Mouse (Mus musculus) CH12.LX (cell line): Measurements from ENCODE around the gene Plekhm1. TPM values are rescaled to one million over a fixed set of nuclear protein-coding genes. Genes with fewer than 3 reads are reported as not detected.

Experiments used
- DNase-seq: peaks from one replicate; pipeline ENCODE4 v3.0.0-alpha.2; 2013; ENCODE audit errors: extremely low read depth
- H3K27ac ChIP-seq: 2 replicates; pipeline ENCODE4 v1.5.1; 2012; ENCODE audit warnings: low read depth, mild to moderate bottlenecking, control low read depth, moderate library complexity; ENCODE audit not compliant: insufficient read depth
- H3K27me3 ChIP-seq: replicated peaks from 2 replicates; pipeline ENCODE3; 2012; ENCODE audit warnings: inconsistent platforms
- H3K36me3 ChIP-seq, 2 experiments: replicated peaks in 1 of 2; 2 replicates each; pipeline versions ENCODE3 to v1.6.1; 2012; ENCODE audit warnings: inconsistent platforms in 1 of 2, low read length in 1 of 2, mild to moderate bottlenecking in 1 of 2, mixed read lengths in 1 of 2, moderate library complexity in 1 of 2; ENCODE audit not compliant: control insufficient read depth in 1 of 2, insufficient read depth in 1 of 2
- H3K4me1 ChIP-seq, 2 experiments: 2 replicates each; pipeline ENCODE4 v1.6.1; 2012; ENCODE audit warnings: inconsistent platforms in 1 of 2, moderate library complexity in 1 of 2; ENCODE audit not compliant: insufficient read depth in 2 of 2, control insufficient read depth in 1 of 2
- H3K4me2 ChIP-seq: 2 replicates; pipeline ENCODE4 v1.6.1; 2012; ENCODE audit warnings: low read depth, mild to moderate bottlenecking, control low read depth; ENCODE audit not compliant: poor library complexity, insufficient read depth, severe bottlenecking
- H3K4me3 ChIP-seq, 3 experiments: fragments of 150-350 bp in 1 of 3; sonication (generic) in 1 of 3; replicated peaks in 1 of 3; 2 replicates each; pipeline versions ENCODE3 to v1.5.1; 2011 to 2012; ENCODE audit warnings: low read depth in 2 of 3, low read length in 2 of 3, mild to moderate bottlenecking in 2 of 3, moderate library complexity in 2 of 3, control low read depth in 1 of 3, improper control_type of control experiment in 1 of 3, inconsistent platforms in 1 of 3, mixed read lengths in 1 of 3; ENCODE audit not compliant: poor library complexity in 1 of 3
- H3K79me2 ChIP-seq: replicated peaks from 2 replicates; pipeline ENCODE4 v1.6.1; 2012; ENCODE audit warnings: mild to moderate bottlenecking, moderate library complexity; ENCODE audit not compliant: control insufficient read depth, poor library complexity, insufficient read depth, severe bottlenecking; ENCODE audit errors: extremely low read depth
- H3K9ac ChIP-seq: 2 replicates; pipeline ENCODE4 v1.6.1; 2012; ENCODE audit warnings: low read depth, mild to moderate bottlenecking, control low read depth, moderate library complexity; ENCODE audit not compliant: insufficient read depth
- H3K9me3 ChIP-seq: replicated peaks from 2 replicates; pipeline ENCODE3; 2012; ENCODE audit warnings: low read length, inconsistent platforms, mixed read lengths
- BHLHE40 ChIP-seq: IDR thresholded peaks from 2 replicates; pipeline ENCODE4 v1.6.1; 2011; ENCODE audit warnings: mild to moderate bottlenecking, low read depth, low read length, improper control_type of control experiment
- CHD2 ChIP-seq: IDR thresholded peaks from 2 replicates; pipeline ENCODE4 v1.6.1; 2011; ENCODE audit warnings: low read length, improper control_type of control experiment
- CTCF ChIP-seq, 2 experiments: IDR thresholded peaks in 1 of 2; conservative IDR thresholded peaks in 1 of 2; 2 replicates each; pipeline ENCODE4 v1.5.1; 2011 to 2012; ENCODE audit warnings: low read depth in 2 of 2, low read length in 2 of 2, improper control_type of control experiment in 1 of 2, inconsistent platforms in 1 of 2, mild to moderate bottlenecking in 1 of 2, moderate library complexity in 1 of 2
- ELF1 ChIP-seq: IDR thresholded peaks from 2 replicates; pipeline ENCODE4 v1.6.1; 2014; ENCODE audit warnings: low read depth, mild to moderate bottlenecking, inconsistent platforms, low read length, improper control_type of control experiment
- GABPA ChIP-seq: IDR thresholded peaks from 2 replicates; pipeline ENCODE4 v1.6.1; 2012; ENCODE audit warnings: low read depth, low read length, improper control_type of control experiment, inconsistent platforms; ENCODE audit not compliant: insufficient replicate concordance
- JUND ChIP-seq: conservative IDR thresholded peaks from 2 replicates; pipeline ENCODE4 v1.6.1; 2011; ENCODE audit warnings: low read depth, low read length, improper control_type of control experiment
- MAFK ChIP-seq: IDR thresholded peaks from 2 replicates; pipeline ENCODE4 v1.6.1; 2011; ENCODE audit warnings: low read length, improper control_type of control experiment; ENCODE audit not compliant: insufficient replicate concordance
- PAX5 ChIP-seq: IDR thresholded peaks from 2 replicates; pipeline ENCODE4 v1.6.1; 2012; ENCODE audit warnings: low read length, inconsistent platforms, mixed read lengths
- POLR2A ChIP-seq: IDR thresholded peaks from 2 replicates; pipeline ENCODE4 v1.6.1; 2011; ENCODE audit warnings: low read depth, mild to moderate bottlenecking, improper control_type of control experiment, low read length
- RAD21 ChIP-seq: IDR thresholded peaks from 2 replicates; pipeline ENCODE4 v1.6.1; 2011; ENCODE audit warnings: low read depth, mild to moderate bottlenecking, low read length, improper control_type of control experiment, moderate library complexity
- SMC3 ChIP-seq: IDR thresholded peaks from 2 replicates; pipeline ENCODE4 v1.6.1; 2011; ENCODE audit warnings: low read depth, low read length, improper control_type of control experiment
- USF1 ChIP-seq: IDR thresholded peaks from 2 replicates; pipeline ENCODE4 v1.6.1; 2014; ENCODE audit warnings: low read depth, mild to moderate bottlenecking, inconsistent platforms, low read length, improper control_type of control experiment
- USF2 ChIP-seq: conservative IDR thresholded peaks from 2 replicates; pipeline ENCODE4 v1.6.1; 2011; ENCODE audit warnings: low read depth, low read length, improper control_type of control experiment
- dilution Hi-C: fragments of 300-500 bp; cut with MboI; formaldehyde crosslinking; loops from 2 replicates; pipeline ENCODE4 v1.14.3; 2020; ENCODE audit warnings: low sequenced_read_pairs; ENCODE audit not compliant: extremely low pct_unique_long_range_greater_than_20kb, extremely low pct_ligation_motif_present
- in situ Hi-C: fragments of 300-500 bp; cut with MboI; formaldehyde crosslinking; loops from 3 replicates; pipeline ENCODE4 v1.14.3; 2019; ENCODE audit warnings: low sequenced_read_pairs, low pct_ligation_motif_present, low pct_unique_long_range_greater_than_20kb, mixed read lengths
- polyA plus RNA-seq: library from polyadenylated mRNA; unstranded; fragments of >175 nt; gene quantifications from 2 replicates; pipeline ENCODE4 v1.2.1, GENCODE M21; 2012; ENCODE audit warnings: low read depth; ENCODE audit not compliant: insufficient read length
- total RNA-seq, 2 experiments: library from RNA; depleted of rRNA; stranded (reverse); fragments of 300-350 nt in 1 of 2; fragments of >200 nt in 1 of 2; gene quantifications; 2 replicates each; pipeline ENCODE4 v1.2.3; 2012 to 2014

Plekhm1 gene
- total and polyA plus RNA-seq, 3 experiments, result 3.5 to 23.2 (median 5.3) TPM

GRCm38 (mm10) chr11:103331502-103332185 is 80.8 kb downstream of the Plekhm1 start:
- no peak for TF ChIP-seq JUND
- TF ChIP-seq CHD2, result no peak
- no peak for TF ChIP-seq MAFK
- no peak for TF ChIP-seq GABPA
- TF ChIP-seq USF1, result no peak
- no peak for TF ChIP-seq BHLHE40
- no peak for TF ChIP-seq PAX5
- H3K4me3 ChIP-seq, result no peak overlapping the region
- DNase-seq, result no peak
- no peak overlapping the region for H3K4me2 ChIP-seq
- no peaks in the 10 kb centered on the region for H3K9me3 ChIP-seq
- dilution Hi-C loops, result no loop called here
- H3K9ac ChIP-seq, result no peak overlapping the region
- peaks cover 2 to 19% of the 10 kb centered on the region in 2 experiments; a peak in 2 of 4 replicates for H3K4me1 ChIP-seq
- H3K27ac ChIP-seq, result no peak overlapping the region
- H3K36me3 ChIP-seq, result peaks cover 42 to 75% of the 10 kb centered on the region in 2 experiments
- H3K27me3 ChIP-seq, result no peaks in the 10 kb centered on the region
- no peaks in the 10 kb centered on the region for H3K79me2 ChIP-seq
- in situ Hi-C loops, result loop anchor here (5.0 to 10.0 kb wide), 2 partner anchors 63 to 136 kb away; no protein-coding TSS in a partner anchor

GRCm38 (mm10) chr11:103330651-103331319 is 81.7 kb downstream of the Plekhm1 start:
- no peak for DNase-seq
- Histone ChIP-seq H3K27me3 (no peaks in the 10 kb centered on the region), H3K79me2 (no peaks in the 10 kb centered on the region), H3K4me3 (no peak overlapping the region), H3K27ac (no peak overlapping the region), H3K36me3 (peaks cover 37 to 67% of the 10 kb centered on the region in 2 experiments), H3K4me1 (peaks cover 0 to 20% of the 10 kb centered on the region in 2 experiments; a peak in 2 of 4 replicates), H3K9me3 (no peaks in the 10 kb centered on the region), H3K4me2 (no peak overlapping the region), H3K9ac (no peak overlapping the region)
- in situ Hi-C loops (loop anchor here (5.0 to 10.0 kb wide), 2 partner anchors 64 to 137 kb away; no protein-coding TSS in a partner anchor), dilution Hi-C loops (no loop called here)
- TF ChIP-seq MAFK, result no peak
- no peak for TF ChIP-seq ELF1
- peak in 1 of 2 experiments; percentile 61; a peak in 2 of 4 replicates for TF ChIP-seq CTCF (conservative IDR thresholded peaks at IDR 0.05 in 1 of 2, IDR thresholded peaks at IDR 0.05 in 1 of 2; ENCODE audit: low read depth in 2 of 2, low read length in 2 of 2)
- TF ChIP-seq RAD21, result peak; percentile 42
- TF ChIP-seq POLR2A, result no peak
- TF ChIP-seq SMC3, result peak; percentile 40
- TF ChIP-seq USF2, result no peak
